Mouse (Mus musculus) stomach, postnatal 0 days (tissue): Measurements from ENCODE around the gene Arpc2. TPM values are rescaled to one million over a fixed set of nuclear protein-coding genes. Genes with fewer than 3 reads are reported as not detected.
A peak's percentile ranks its signal among the peaks of the same experiment; 100 is the strongest.

Experiments used
- ATAC-seq: fragments of 200-750 bp; cut with Nextera tagmentation; 2 replicates; pipeline ENCODE4 v1.8.0; 2017; ENCODE audit not compliant: low FRiP score, low TSS enrichment
- DNase-seq: peaks from one replicate; pipeline ENCODE4 v3.0.0-alpha.2; 2016; ENCODE audit warnings: low spot score
- H3K27ac ChIP-seq: fragments of 300-500 bp; sonication (generic); replicated peaks from 2 replicates; pipeline ENCODE4 v1.5.1; 2014; ENCODE audit warnings: mild to moderate bottlenecking, control low read depth
- H3K27me3 ChIP-seq: fragments of 300-500 bp; sonication (generic); 2 replicates; pipeline ENCODE4 v1.6.1; 2014; ENCODE audit warnings: low read length; ENCODE audit not compliant: control insufficient read depth, insufficient read depth
- H3K36me3 ChIP-seq: fragments of 300-500 bp; sonication (generic); 2 replicates; pipeline ENCODE4 v1.6.1; 2014; ENCODE audit warnings: low read length, mixed read lengths; ENCODE audit not compliant: control insufficient read depth, insufficient read depth
- H3K4me1 ChIP-seq: fragments of 300-500 bp; sonication (generic); replicated peaks from 2 replicates; pipeline ENCODE4 v1.6.1; 2014; ENCODE audit warnings: antibody characterized with exemption; ENCODE audit not compliant: control insufficient read depth, insufficient read depth
- H3K4me2 ChIP-seq: fragments of 300-500 bp; sonication (generic); replicated peaks from 2 replicates; pipeline ENCODE4 v1.6.1; 2014; ENCODE audit warnings: low read depth, mild to moderate bottlenecking, control low read depth, moderate library complexity
- H3K4me3 ChIP-seq: fragments of 300-500 bp; sonication (generic); 2 replicates; pipeline ENCODE4 v1.5.1; 2014; ENCODE audit warnings: low read depth, low read length, control low read depth
- H3K9ac ChIP-seq: fragments of 300-500 bp; sonication (generic); 2 replicates; pipeline ENCODE4 v1.6.1; 2014; ENCODE audit warnings: mild to moderate bottlenecking, low read length, control low read depth, mixed read lengths
- H3K9me3 ChIP-seq: fragments of 300-500 bp; sonication (generic); 2 replicates; pipeline ENCODE4 v1.6.1; 2016; ENCODE audit warnings: low read length; ENCODE audit not compliant: control insufficient read depth
- CTCF ChIP-seq: IDR thresholded peaks from 2 replicates; pipeline ENCODE4 v1.5.1; 2016; ENCODE audit warnings: antibody characterized with exemption, low read depth, mild to moderate bottlenecking, moderate library complexity
- EP300 ChIP-seq: optimal IDR thresholded peaks from 2 replicates; pipeline ENCODE3; 2016; ENCODE audit warnings: antibody characterized with exemption
- WGBS: fragments of 180-500 bp; shearing (Covaris S2); extraction: QIAGEN DNeasy Blood & Tissue Kit; methylation state at CpG from one replicate; pipeline ENCODE4 v1.1.7; 2014; 5-methylcytosine and 5-hydroxymethylcytosine counted together
- polyA plus RNA-seq: library from polyadenylated mRNA; unstranded; fragments of >200 nt; fragmentation: Nextera tagmentation; extraction: Ambion mirVana; gene quantifications from 2 replicates; pipeline ENCODE4 v1.2.1, GENCODE M21; 2015

Gene Arpc2
- polyA plus RNA-seq, 1 experiment from 2014 or later = 585 TPM

GRCm38 (mm10) chr1:74256782-74257181 is 20.9 kb downstream of the Arpc2 start:
- Histone ChIP-seq H3K36me3 (peaks cover 20% of the 10 kb centered on the region), H3K4me2 (no peak overlapping the region), H3K27ac (no peak overlapping the region), H3K9ac (no peak overlapping the region), H3K4me3 (no peak overlapping the region), H3K4me1 (no peaks in the 10 kb centered on the region), H3K9me3 (no peaks in the 10 kb centered on the region), H3K27me3 (no peaks in the 10 kb centered on the region)
- TF ChIP-seq EP300 (no peak), CTCF (peak; percentile 26; the same call in 1 of the 2 replicates)
- 72% methylated on average over 4 of the region's 4 CpGs for WGBS
- peak; percentile 60 for ATAC-seq
- no peak for DNase-seq

DNA sequence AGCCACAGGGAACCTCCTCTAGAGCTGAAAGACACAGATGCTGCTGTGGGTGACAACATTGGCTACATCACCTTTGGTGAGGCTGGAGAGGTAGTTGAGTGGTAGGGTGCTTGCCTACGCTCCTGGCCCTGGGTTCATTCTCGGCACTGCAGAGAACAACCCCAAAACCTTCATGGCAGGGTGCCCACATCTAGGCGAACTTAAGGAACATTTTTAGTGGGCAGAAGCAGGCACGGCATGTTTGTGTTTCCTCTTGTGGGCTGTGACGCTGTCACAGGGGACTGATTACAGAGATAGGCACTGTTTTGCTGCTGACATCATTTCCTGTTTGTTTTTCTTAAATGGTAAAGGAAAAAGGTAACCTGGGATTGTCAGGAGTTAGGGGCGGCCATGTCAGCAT is 26.6 kb downstream of the Arpc2 start:
- H3K36me3 ChIP-seq = peaks cover 43% of the 10 kb centered on the region
- H3K9ac ChIP-seq = no peak overlapping the region
- TF ChIP-seq CTCF (no peak), EP300 (no peak)
- 86% methylated on average over 6 of the region's 6 CpGs for WGBS
- no peaks in the 10 kb centered on the region for H3K27me3 ChIP-seq
- H3K27ac ChIP-seq = no peak overlapping the region
- no peak for ATAC-seq
- H3K9me3 ChIP-seq = no peaks in the 10 kb centered on the region
- no peak overlapping the region for H3K4me2 ChIP-seq
- DNase-seq = no peak
- no peaks in the 10 kb centered on the region for H3K4me1 ChIP-seq
- H3K4me3 ChIP-seq = no peak overlapping the region

- H3K9ac ChIP-seq = no peak overlapping the region
- no peaks in the 10 kb centered on the region for H3K9me3 ChIP-seq
- no peak for ATAC-seq
- H3K4me3 ChIP-seq = no peak overlapping the region
- H3K36me3 ChIP-seq = peaks cover 30% of the 10 kb centered on the region
- no peak overlapping the region for H3K4me2 ChIP-seq
- TF ChIP-seq CTCF (0 out of 2 replicates have a peak, but pooled peaks have one; percentile 20), EP300 (no peak)
- H3K27ac ChIP-seq = no peak overlapping the region
- DNase-seq = no peak
- H3K4me1 ChIP-seq = no peaks in the 10 kb centered on the region
- no peaks in the 10 kb centered on the region for H3K27me3 ChIP-seq
- 80% methylated on average over 8 of the region's 8 CpGs for WGBS
These were observed 32.9 kb downstream of the Arpc2 start for GRCm38 (mm10) chr1:74268750-74269149.

DNA sequence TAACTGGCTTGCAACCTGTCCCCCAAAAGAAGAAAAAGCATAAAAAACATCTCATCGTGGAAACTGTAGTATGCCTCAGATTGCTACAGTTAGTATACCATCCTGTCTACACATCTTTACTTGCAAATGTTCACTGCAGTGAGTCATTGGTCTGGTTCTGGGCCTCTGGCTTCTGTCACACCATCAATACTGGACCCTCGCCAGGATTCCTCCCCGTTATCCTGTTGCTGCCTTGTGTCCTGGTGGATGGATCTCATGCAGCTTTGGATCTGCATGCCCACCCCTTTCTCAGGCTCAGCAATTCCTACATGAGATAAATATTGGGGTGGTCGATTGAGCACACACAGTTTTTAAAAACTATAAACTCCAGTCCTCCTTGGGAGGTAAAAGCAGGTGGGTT is 35.8 kb downstream of the Arpc2 start:
- Histone ChIP-seq H3K36me3 (peaks cover 7% of the 10 kb centered on the region), H3K4me2 (no peak overlapping the region), H3K27ac (no peak overlapping the region), H3K9ac (no peak overlapping the region), H3K9me3 (no peaks in the 10 kb centered on the region), H3K27me3 (no peaks in the 10 kb centered on the region), H3K4me3 (no peak overlapping the region), H3K4me1 (no peaks in the 10 kb centered on the region)
- no peak; the same call in 1 of the 2 replicates for ATAC-seq
- WGBS = 43% methylated on average over 4 of the region's 4 CpGs
- DNase-seq = no peak
- TF ChIP-seq CTCF (no peak), EP300 (no peak)

- 22% methylated on average over 9 of the region's 9 CpGs for WGBS
- H3K4me2 ChIP-seq = no peak overlapping the region; the same call in 1 of the 2 replicates
- H3K9me3 ChIP-seq = no peaks in the 10 kb centered on the region
- TF ChIP-seq CTCF (no peak), EP300 (no peak)
- 0 out of 2 replicates have a peak, but pooled peaks cover 2% of the 10 kb centered on the region for H3K36me3 ChIP-seq
- peak; percentile 69 for ATAC-seq
- H3K4me1 ChIP-seq = no peaks in the 10 kb centered on the region
- no peak overlapping the region for H3K4me3 ChIP-seq
- no peak for DNase-seq
- H3K9ac ChIP-seq = peak overlapping the region; percentile 27; the same call in 1 of the 2 replicates
- H3K27ac ChIP-seq = peak overlapping the region; percentile 58; the same call in 1 of the 2 replicates
- H3K27me3 ChIP-seq = no peaks in the 10 kb centered on the region
These were observed 39.1 kb downstream of the Arpc2 start for GRCm38 (mm10) chr1:74275015-74275414.

DNA sequence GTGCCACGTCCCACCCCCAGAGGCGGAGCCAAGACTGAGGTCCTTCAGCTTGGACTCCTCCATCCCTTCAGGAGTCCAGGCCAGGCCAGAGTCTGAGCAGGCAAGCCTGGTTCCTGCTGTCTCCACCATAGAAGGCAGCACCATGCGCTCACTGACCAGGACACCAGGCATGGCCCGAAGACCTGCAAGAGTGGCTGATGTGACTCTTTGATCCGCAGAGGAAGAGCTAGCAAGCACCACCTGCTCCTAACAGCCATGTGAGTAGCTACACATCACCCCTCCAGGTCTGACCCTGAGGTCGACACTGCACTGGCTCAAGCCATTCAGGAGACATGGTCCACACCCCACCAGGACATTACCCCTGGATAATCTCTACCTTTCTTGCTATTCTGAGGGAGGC is 41.2 kb downstream of the Arpc2 start:
- no peak for DNase-seq
- no peak overlapping the region for H3K4me3 ChIP-seq
- H3K27ac ChIP-seq = no peak overlapping the region
- H3K4me2 ChIP-seq = no peak overlapping the region
- 66% methylated on average over 6 of the region's 6 CpGs for WGBS
- no peaks in the 10 kb centered on the region for H3K27me3 ChIP-seq
- TF ChIP-seq EP300 (no peak), CTCF (no peak)
- ATAC-seq = no peak
- H3K9me3 ChIP-seq = no peaks in the 10 kb centered on the region
- no peaks in the 10 kb centered on the region for H3K4me1 ChIP-seq
- H3K9ac ChIP-seq = no peak overlapping the region
- peaks cover 16% of the 10 kb centered on the region for H3K36me3 ChIP-seq
